Mouse (Mus musculus): ENCODE results near the gene Galnt6. TPM values are rescaled to one million over a fixed set of nuclear protein-coding genes. Genes with fewer than 3 reads are reported as not detected.
A peak's percentile ranks its signal among the peaks of the same experiment; 100 is the strongest.

The Galnt6 gene
- polyA plus RNA-seq, 1 experiment from 2014 or later = 1.6 TPM

DNA sequence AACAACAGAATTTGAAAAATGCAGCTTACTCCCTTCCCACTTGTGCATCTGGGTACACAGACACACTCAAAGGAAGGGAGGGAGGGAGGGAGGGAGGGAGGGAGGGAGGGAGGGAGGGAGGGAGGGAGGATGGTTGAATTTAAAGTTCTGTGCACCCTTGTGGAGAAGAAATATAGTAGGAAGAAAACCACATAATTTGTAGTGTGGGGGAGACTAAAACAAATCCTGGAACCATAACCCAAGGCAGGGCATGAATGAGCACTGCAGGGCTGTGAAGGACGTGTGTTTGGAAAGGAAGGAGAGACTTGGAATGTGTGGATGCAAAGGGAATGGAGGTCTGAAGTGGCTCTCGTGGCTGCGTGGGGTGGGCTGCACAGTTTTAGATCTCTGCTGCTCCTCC lies 53.7 kb downstream of the Galnt6 start:
- no peak overlapping the region; the same call in 1 of the 2 replicates for H3K27ac ChIP-seq (ENCODE audit: low read depth)
- H3K36me3 ChIP-seq (replicated peaks; ENCODE audit: insufficient read depth, low read length) = no peaks in the 10 kb centered on the region
- H3K4me1 ChIP-seq (ENCODE audit: insufficient read depth) = peaks cover 48% of the 10 kb centered on the region
- no peak overlapping the region for H3K4me2 ChIP-seq (ENCODE audit: low read depth, low read length)
- WGBS (ENCODE audit: insufficient replicate concordance) = 70% methylated on average over 3 of the region's 3 CpGs
- no peak overlapping the region for H3K9ac ChIP-seq (replicated peaks)
- H3K4me3 ChIP-seq (ENCODE audit: low read depth, low read length) = no peak overlapping the region
- ATAC-seq = no peak
- no peaks in the 10 kb centered on the region for H3K27me3 ChIP-seq (ENCODE audit: insufficient read depth, low read length)
- TF ChIP-seq EP300 (IDR thresholded peaks at IDR 0.05; ENCODE audit: low read depth) = no peak
- no peak for TF ChIP-seq CTCF (IDR thresholded peaks at IDR 0.05; ENCODE audit: low read depth)
- H3K9me3 ChIP-seq (ENCODE audit: low read length) = no peaks in the 10 kb centered on the region
- DNase-seq = no peak

DNA sequence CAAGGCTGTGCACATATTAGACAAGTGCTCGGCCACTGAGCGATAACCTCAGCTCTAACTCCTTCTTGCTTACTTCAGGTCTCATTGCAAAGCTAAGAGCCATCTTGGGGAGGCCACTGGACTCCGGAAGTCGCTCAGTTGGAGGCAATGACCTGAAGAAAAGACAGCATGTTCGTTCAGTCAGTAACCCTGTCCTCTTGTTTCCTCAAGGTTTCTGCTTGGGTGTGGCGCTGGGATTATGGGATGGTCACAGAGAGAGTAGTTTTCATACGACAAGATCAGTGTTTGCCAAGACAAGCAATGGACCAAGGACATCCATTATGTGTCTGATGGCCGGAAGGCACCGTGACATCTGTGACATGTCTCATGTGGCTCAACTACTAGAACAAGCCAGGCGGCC lies 54.6 kb downstream of the Galnt6 start:
- no peak for ATAC-seq
- Histone ChIP-seq H3K4me3 (ENCODE audit: low read depth, low read length) (no peak overlapping the region), H3K27me3 (ENCODE audit: insufficient read depth, low read length) (no peaks in the 10 kb centered on the region), H3K27ac (ENCODE audit: low read depth) (peak overlapping the region; percentile 79), H3K4me1 (ENCODE audit: insufficient read depth) (peaks cover 43% of the 10 kb centered on the region), H3K9ac (replicated peaks) (no peak overlapping the region), H3K4me2 (ENCODE audit: low read depth, low read length) (no peak overlapping the region), H3K9me3 (ENCODE audit: low read length) (no peaks in the 10 kb centered on the region), H3K36me3 (replicated peaks; ENCODE audit: insufficient read depth, low read length) (no peaks in the 10 kb centered on the region)
- WGBS (ENCODE audit: insufficient replicate concordance) = 62% methylated on average over 10 of the region's 10 CpGs
- no peak for TF ChIP-seq EP300 (IDR thresholded peaks at IDR 0.05; ENCODE audit: low read depth)
- DNase-seq = no peak

DNA sequence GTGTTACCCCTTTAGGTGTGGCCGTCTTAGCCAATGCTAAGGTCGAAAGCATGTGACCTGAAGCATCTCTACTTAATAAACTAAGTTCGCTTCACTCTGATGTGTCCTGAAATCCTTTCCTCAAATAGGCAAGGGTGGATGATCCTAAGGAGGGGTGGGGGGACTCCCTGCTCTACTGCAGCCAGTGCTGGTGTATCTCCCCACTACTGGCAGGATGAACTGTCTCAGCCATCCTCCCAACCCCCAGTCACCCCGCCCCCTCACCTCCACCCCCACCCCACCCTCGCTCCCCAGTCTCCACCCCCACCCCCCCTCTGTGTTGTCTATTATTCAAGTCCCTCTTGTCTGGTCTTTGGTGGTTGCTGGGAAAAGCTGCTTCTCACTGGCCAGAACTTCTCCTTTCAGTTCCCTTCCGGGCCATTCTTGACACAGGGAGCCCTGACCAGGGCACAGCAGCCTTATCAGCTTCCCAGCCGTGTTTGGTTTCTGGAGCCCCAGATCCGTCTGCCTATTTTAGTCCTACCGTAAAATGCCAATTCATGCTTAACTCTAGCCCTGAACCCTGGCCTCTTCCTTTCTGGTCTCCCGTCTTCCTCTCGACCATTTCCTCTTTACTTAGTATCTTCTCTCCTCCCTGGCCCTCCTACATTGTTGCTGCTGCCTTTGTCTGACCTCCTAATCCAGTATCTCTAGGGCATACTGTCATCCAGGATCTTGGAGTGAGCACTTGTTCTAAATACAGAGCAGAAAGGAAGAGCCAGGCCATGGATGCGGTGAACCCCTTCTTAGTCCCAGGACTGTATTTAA lies 55.4 kb downstream of the Galnt6 start:
- TF ChIP-seq EP300 (IDR thresholded peaks at IDR 0.05; ENCODE audit: low read depth) = peak; percentile 49
- no peak for TF ChIP-seq CTCF (IDR thresholded peaks at IDR 0.05; ENCODE audit: low read depth)
- Histone ChIP-seq H3K27ac (ENCODE audit: low read depth) (peak overlapping the region; percentile 79), H3K4me3 (ENCODE audit: low read depth, low read length) (no peak overlapping the region), H3K27me3 (ENCODE audit: insufficient read depth, low read length) (no peaks in the 10 kb centered on the region), H3K4me1 (ENCODE audit: insufficient read depth) (peaks cover 43% of the 10 kb centered on the region), H3K4me2 (ENCODE audit: low read depth, low read length) (peak overlapping the region; percentile 19), H3K9ac (replicated peaks) (no peak overlapping the region; the same call in 1 of the 2 replicates), H3K9me3 (ENCODE audit: low read length) (no peaks in the 10 kb centered on the region), H3K36me3 (replicated peaks; ENCODE audit: insufficient read depth, low read length) (no peaks in the 10 kb centered on the region)
- peak; percentile 58 for DNase-seq
- 17% methylated on average over 11 of the region's 12 CpGs for WGBS (ENCODE audit: insufficient replicate concordance)
- peak; percentile 80 for ATAC-seq

DNA sequence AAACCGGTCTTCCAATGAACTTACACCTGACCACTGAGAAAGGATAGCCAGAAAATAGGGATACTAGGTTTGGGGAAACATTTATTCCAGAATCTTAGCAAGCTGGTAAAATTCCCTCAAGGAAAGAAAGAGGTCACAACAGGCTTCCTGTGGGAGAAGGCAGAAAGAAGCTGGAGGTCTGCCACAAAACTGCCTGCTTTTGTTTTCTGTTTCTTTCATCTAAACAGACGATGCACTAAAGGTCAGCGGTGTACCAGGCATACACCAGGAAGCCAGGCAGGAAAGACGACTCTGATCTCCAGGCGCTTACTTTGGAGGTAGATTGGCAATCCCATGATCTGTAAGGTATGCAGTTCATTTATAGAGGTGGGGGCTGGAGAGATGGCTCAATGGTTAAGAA lies 58.3 kb downstream of the Galnt6 start:
- H3K4me1 ChIP-seq (ENCODE audit: insufficient read depth) = peaks cover 43% of the 10 kb centered on the region
- no peaks in the 10 kb centered on the region for H3K9me3 ChIP-seq (ENCODE audit: low read length)
- no peak overlapping the region for H3K4me3 ChIP-seq (ENCODE audit: low read depth, low read length)
- no peak for TF ChIP-seq EP300 (IDR thresholded peaks at IDR 0.05; ENCODE audit: low read depth)
- no peak for TF ChIP-seq CTCF (IDR thresholded peaks at IDR 0.05; ENCODE audit: low read depth)
- no peak for ATAC-seq
- H3K9ac ChIP-seq (replicated peaks) = no peak overlapping the region
- no peak overlapping the region for H3K27ac ChIP-seq (ENCODE audit: low read depth)
- H3K4me2 ChIP-seq (ENCODE audit: low read depth, low read length) = no peak overlapping the region
- H3K36me3 ChIP-seq (replicated peaks; ENCODE audit: insufficient read depth, low read length) = no peaks in the 10 kb centered on the region
- no peaks in the 10 kb centered on the region for H3K27me3 ChIP-seq (ENCODE audit: insufficient read depth, low read length)
- 86% methylated on average over 5 of the region's 5 CpGs for WGBS (ENCODE audit: insufficient replicate concordance)
- DNase-seq = no peak

DNA sequence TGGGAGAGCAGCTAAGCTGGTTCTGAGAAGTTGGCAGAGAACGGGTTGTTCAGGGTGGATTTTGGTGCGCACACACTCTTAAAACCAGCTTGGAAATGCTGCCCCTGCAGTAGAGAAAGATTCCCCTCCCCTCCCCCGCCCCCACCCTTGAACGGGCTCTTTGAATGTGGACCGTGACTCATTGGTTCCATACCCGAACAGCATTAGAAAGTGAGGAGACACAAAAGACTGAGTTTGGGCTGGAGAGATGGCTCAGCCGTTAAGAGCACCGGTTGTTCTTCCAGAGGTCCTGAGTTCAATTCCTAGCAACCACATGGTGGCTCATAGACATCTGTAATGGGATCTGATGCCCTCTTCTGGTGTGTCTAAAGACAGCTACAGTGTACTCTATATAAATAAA lies 59.2 kb downstream of the Galnt6 start:
- Histone ChIP-seq H3K9me3 (ENCODE audit: low read length) (no peaks in the 10 kb centered on the region), H3K4me1 (ENCODE audit: insufficient read depth) (peaks cover 41% of the 10 kb centered on the region)

DNA sequence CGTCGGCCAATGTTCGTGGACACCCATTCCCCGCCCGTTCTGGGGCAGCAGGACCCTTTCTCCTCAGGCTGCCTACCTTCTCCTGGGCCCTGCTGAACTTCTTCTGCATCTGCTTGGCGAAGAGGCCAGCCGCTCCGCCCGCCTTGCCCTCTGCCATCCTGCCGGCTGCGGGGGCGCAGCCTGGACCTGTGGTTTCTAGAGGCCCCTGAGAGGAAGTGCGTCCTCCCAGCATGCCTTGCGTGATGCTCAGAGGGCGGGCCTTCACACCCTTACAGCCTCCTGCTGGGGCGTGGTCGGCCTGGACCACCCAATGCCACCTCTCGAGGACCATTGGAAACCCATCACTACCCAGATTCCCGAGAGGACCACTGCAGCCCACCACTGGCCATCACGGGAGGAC lies 59.8 kb downstream of the Galnt6 start, which contains the start of gene Bin2:
Gene Bin2, minus strand, starts transcription at position 217 of the 400 bp plus-strand sequence.
- Histone ChIP-seq H3K4me1 (ENCODE audit: insufficient read depth) (peaks cover 39% of the 10 kb centered on the region), H3K27ac (ENCODE audit: low read depth) (peak within 1 kb of the TSS; percentile 64; the same call in 1 of the 2 replicates)

More for the DNA sequence above, 59.2 kb downstream of the Galnt6 start:
- WGBS (ENCODE audit: insufficient replicate concordance) = 76% methylated on average over 8 of the region's 8 CpGs
- H3K4me2 ChIP-seq (ENCODE audit: low read depth, low read length) = no peak overlapping the region; the same call in 1 of the 2 replicates
- no peaks in the 10 kb centered on the region for H3K36me3 ChIP-seq (replicated peaks; ENCODE audit: insufficient read depth, low read length)
- DNase-seq (no peak), ATAC-seq (no peak)
- no peak overlapping the region for H3K4me3 ChIP-seq (ENCODE audit: low read depth, low read length)
- no peaks in the 10 kb centered on the region for H3K27me3 ChIP-seq (ENCODE audit: insufficient read depth, low read length)
- no peak overlapping the region for H3K9ac ChIP-seq (replicated peaks)
- H3K27ac ChIP-seq (ENCODE audit: low read depth) = no peak overlapping the region
- TF ChIP-seq EP300 (IDR thresholded peaks at IDR 0.05; ENCODE audit: low read depth) (no peak), CTCF (IDR thresholded peaks at IDR 0.05; ENCODE audit: low read depth) (no peak)

More for the DNA sequence above, 59.8 kb downstream of the Galnt6 start, which contains the start of gene Bin2:
- H3K4me3 ChIP-seq (ENCODE audit: low read depth, low read length) = peak within 1 kb of the TSS; percentile 52
- peak; percentile 37; the same call in 1 of the 2 replicates for ATAC-seq
- no peak for TF ChIP-seq CTCF (IDR thresholded peaks at IDR 0.05; ENCODE audit: low read depth)
- no peak for TF ChIP-seq EP300 (IDR thresholded peaks at IDR 0.05; ENCODE audit: low read depth)
- no peaks in the 10 kb centered on the region for H3K36me3 ChIP-seq (replicated peaks; ENCODE audit: insufficient read depth, low read length)
- no peaks in the 10 kb centered on the region for H3K27me3 ChIP-seq (ENCODE audit: insufficient read depth, low read length)
- H3K9me3 ChIP-seq (ENCODE audit: low read length) = no peaks in the 10 kb centered on the region
- 37% methylated on average over 20 of the region's 20 CpGs for WGBS (ENCODE audit: insufficient replicate concordance)
- DNase-seq = peak; percentile 78
- peak within 1 kb of the TSS; percentile 71 for H3K4me2 ChIP-seq (ENCODE audit: low read depth, low read length)
- H3K9ac ChIP-seq (replicated peaks) = peak within 1 kb of the TSS; percentile 63

Measured in liver, postnatal 0 days (tissue).